Mouse (Mus musculus): Measurements from ENCODE around the gene Tsfm. TPM values are rescaled to one million over a fixed set of nuclear protein-coding genes. Genes with fewer than 3 reads are reported as not detected.
A peak's percentile ranks its signal among the peaks of the same experiment; 100 is the strongest.

Gene Tsfm
- polyA plus RNA-seq, 1 experiment from 2014 or later, result 99.3 TPM

GRCm38 (mm10) chr10:126979636-126980151, 50.9 kb downstream of the Tsfm start:
- peak overlapping the region; percentile 90 for H3K9ac ChIP-seq
- H3K9me3 ChIP-seq, result no peaks in the 10 kb centered on the region
- peaks cover 60% of the 10 kb centered on the region for H3K4me1 ChIP-seq (replicated peaks)
- H3K4me3 ChIP-seq (replicated peaks), result peak overlapping the region; percentile 92
- H3K36me3 ChIP-seq, result no peaks in the 10 kb centered on the region; the same call in 1 of the 2 replicates
- ATAC-seq, result no peak
- peak overlapping the region; percentile 88 for H3K4me2 ChIP-seq (replicated peaks)
- peak overlapping the region; percentile 100 for H3K27ac ChIP-seq
- no peaks in the 10 kb centered on the region for H3K27me3 ChIP-seq (replicated peaks)
- WGBS, result under 1% methylated on average over 55 of the region's 57 CpGs

- peak overlapping the region; percentile 88 for H3K4me2 ChIP-seq (replicated peaks)
- no peaks in the 10 kb centered on the region for H3K36me3 ChIP-seq
- ATAC-seq, result peak; percentile 7
- H3K4me1 ChIP-seq (replicated peaks), result peaks cover 56% of the 10 kb centered on the region
- no peaks in the 10 kb centered on the region for H3K9me3 ChIP-seq
- peak overlapping the region; percentile 100 for H3K27ac ChIP-seq
- under 1% methylated on average over 51 of the region's 62 CpGs for WGBS
- peak overlapping the region; percentile 92 for H3K4me3 ChIP-seq (replicated peaks)
- H3K9ac ChIP-seq, result peak overlapping the region; percentile 90
- no peaks in the 10 kb centered on the region for H3K27me3 ChIP-seq (replicated peaks)
These were observed 51.5 kb downstream of the Tsfm start for GRCm38 (mm10) chr10:126979121-126979635.

GRCm38 (mm10) chr10:126978277-126978994, 52.2 kb downstream of the Tsfm start, which contains the start of gene Ctdsp2:
Gene Ctdsp2, plus strand, starts transcription at chr10:126978717.
- H3K27ac ChIP-seq, result peak within 1 kb of the TSS; percentile 100
- H3K4me2 ChIP-seq (replicated peaks), result peak within 1 kb of the TSS; percentile 88
- H3K4me3 ChIP-seq (replicated peaks), result peak within 1 kb of the TSS; percentile 92
- H3K4me1 ChIP-seq (replicated peaks), result peaks cover 49% of the 10 kb centered on the region
- WGBS, result under 1% methylated on average over 54 of the region's 56 CpGs
- no peaks in the 10 kb centered on the region for H3K36me3 ChIP-seq
- H3K9ac ChIP-seq, result peak within 1 kb of the TSS; percentile 90
- H3K9me3 ChIP-seq, result no peaks in the 10 kb centered on the region
- peak; percentile 92 for ATAC-seq
- no peaks in the 10 kb centered on the region for H3K27me3 ChIP-seq (replicated peaks)

GRCm38 (mm10) chr10:126977076-126977475, 53.6 kb downstream of the Tsfm start:
- no peaks in the 10 kb centered on the region for H3K9me3 ChIP-seq
- 0 out of 2 replicates have a peak overlapping the region, but pooled peaks have one; percentile 13 for H3K27ac ChIP-seq
- ATAC-seq, result no peak
- H3K36me3 ChIP-seq, result no peaks in the 10 kb centered on the region
- WGBS, result 36% methylated on average over 4 of the region's 4 CpGs
- H3K27me3 ChIP-seq (replicated peaks), result no peaks in the 10 kb centered on the region
- no peak overlapping the region for H3K9ac ChIP-seq
- no peak overlapping the region for H3K4me3 ChIP-seq (replicated peaks)
- H3K4me1 ChIP-seq (replicated peaks), result peaks cover 49% of the 10 kb centered on the region
- peak overlapping the region; percentile 15; the same call in 1 of the 2 replicates for H3K4me2 ChIP-seq (replicated peaks)

- H3K4me1 ChIP-seq (replicated peaks), result peaks cover 48% of the 10 kb centered on the region
- ATAC-seq, result no peak
- WGBS, result 84% methylated on average over 6 of the region's 6 CpGs
- no peak overlapping the region; the same call in 1 of the 2 replicates for H3K9ac ChIP-seq
- no peak overlapping the region; the same call in 1 of the 2 replicates for H3K27ac ChIP-seq
- H3K4me2 ChIP-seq (replicated peaks), result no peak overlapping the region
- no peak overlapping the region for H3K4me3 ChIP-seq (replicated peaks)
- no peaks in the 10 kb centered on the region for H3K9me3 ChIP-seq
- no peaks in the 10 kb centered on the region for H3K27me3 ChIP-seq (replicated peaks)
- H3K36me3 ChIP-seq, result no peaks in the 10 kb centered on the region
These were observed 54.9 kb downstream of the Tsfm start for GRCm38 (mm10) chr10:126975706-126976105.

GRCm38 (mm10) chr10:126972988-126973387, 57.7 kb downstream of the Tsfm start:
- peak; percentile 35 for ATAC-seq
- peaks cover 44% of the 10 kb centered on the region for H3K4me1 ChIP-seq (replicated peaks)
- 22% methylated on average over 7 of the region's 7 CpGs for WGBS
- H3K36me3 ChIP-seq, result no peaks in the 10 kb centered on the region
- no peaks in the 10 kb centered on the region for H3K27me3 ChIP-seq (replicated peaks)
- peak overlapping the region; percentile 88 for H3K27ac ChIP-seq
- no peak overlapping the region for H3K4me3 ChIP-seq (replicated peaks)
- H3K4me2 ChIP-seq (replicated peaks), result peak overlapping the region; percentile 44; the same call in 1 of the 2 replicates
- H3K9me3 ChIP-seq, result no peaks in the 10 kb centered on the region
- no peak overlapping the region for H3K9ac ChIP-seq

GRCm38 (mm10) chr10:126972051-126972725, 58.5 kb downstream of the Tsfm start:
- ATAC-seq, result peak; percentile 90
- Histone ChIP-seq H3K9me3 (no peaks in the 10 kb centered on the region), H3K9ac (no peak overlapping the region), H3K4me3 (replicated peaks) (peak overlapping the region; percentile 3; the same call in 1 of the 2 replicates), H3K4me1 (replicated peaks) (peaks cover 39% of the 10 kb centered on the region), H3K4me2 (replicated peaks) (peak overlapping the region; percentile 44), H3K27me3 (replicated peaks) (no peaks in the 10 kb centered on the region), H3K27ac (peak overlapping the region; percentile 88), H3K36me3 (no peaks in the 10 kb centered on the region)
- 8% methylated on average over 13 of the region's 13 CpGs for WGBS

- H3K9ac ChIP-seq, result no peak overlapping the region
- H3K9me3 ChIP-seq, result no peaks in the 10 kb centered on the region
- peaks cover 35% of the 10 kb centered on the region for H3K4me1 ChIP-seq (replicated peaks)
These were observed 59.1 kb downstream of the Tsfm start for GRCm38 (mm10) chr10:126971363-126972050.

GRCm38 (mm10) chr10:126963821-126964220, 66.8 kb downstream of the Tsfm start:
- Histone ChIP-seq H3K9ac (no peak overlapping the region), H3K4me3 (replicated peaks) (no peak overlapping the region), H3K4me2 (replicated peaks) (no peak overlapping the region), H3K4me1 (replicated peaks) (peaks cover 27% of the 10 kb centered on the region), H3K36me3 (no peaks in the 10 kb centered on the region), H3K27me3 (replicated peaks) (no peaks in the 10 kb centered on the region), H3K9me3 (no peaks in the 10 kb centered on the region), H3K27ac (peak overlapping the region; percentile 93)
- no peak for ATAC-seq
- 90% methylated on average over 8 of the region's 8 CpGs for WGBS

More at GRCm38 (mm10) chr10:126971363-126972050, 59.1 kb downstream of the Tsfm start:
- Histone ChIP-seq H3K4me2 (replicated peaks) (peak overlapping the region; percentile 44), H3K27me3 (replicated peaks) (no peaks in the 10 kb centered on the region), H3K36me3 (no peaks in the 10 kb centered on the region), H3K27ac (peak overlapping the region; percentile 88), H3K4me3 (replicated peaks) (peak overlapping the region; percentile 3; the same call in 1 of the 2 replicates)
- ATAC-seq, result peak; percentile 14
- 12% methylated on average over 12 of the region's 12 CpGs for WGBS

- Histone ChIP-seq H3K36me3 (no peaks in the 10 kb centered on the region), H3K4me1 (replicated peaks) (peaks cover 27% of the 10 kb centered on the region), H3K4me2 (replicated peaks) (no peak overlapping the region; the same call in 1 of the 2 replicates), H3K9me3 (no peaks in the 10 kb centered on the region), H3K27ac (peak overlapping the region; percentile 93), H3K9ac (no peak overlapping the region), H3K4me3 (replicated peaks) (no peak overlapping the region), H3K27me3 (replicated peaks) (no peaks in the 10 kb centered on the region)
- peak; percentile 37; the same call in 1 of the 2 replicates for ATAC-seq
- 22% methylated on average over 6 of the region's 6 CpGs for WGBS
These were observed 67.7 kb downstream of the Tsfm start for GRCm38 (mm10) chr10:126962966-126963330.

GRCm38 (mm10) chr10:126962271-126962965, 68.2 kb downstream of the Tsfm start:
- no peaks in the 10 kb centered on the region for H3K27me3 ChIP-seq (replicated peaks)
- no peak overlapping the region for H3K9ac ChIP-seq
- WGBS, result 24% methylated on average over 15 of the region's 15 CpGs
- H3K4me3 ChIP-seq (replicated peaks), result no peak overlapping the region
- peaks cover 32% of the 10 kb centered on the region for H3K4me1 ChIP-seq (replicated peaks)
- ATAC-seq, result peak; percentile 84
- no peaks in the 10 kb centered on the region for H3K36me3 ChIP-seq
- no peaks in the 10 kb centered on the region for H3K9me3 ChIP-seq
- peak overlapping the region; percentile 39 for H3K4me2 ChIP-seq (replicated peaks)
- peak overlapping the region; percentile 93 for H3K27ac ChIP-seq

Data from intestine, embryonic 15.5 days (tissue).